30 mouse cellular contexts compared by ENCODE assay signal in the genomic region with DNA sequence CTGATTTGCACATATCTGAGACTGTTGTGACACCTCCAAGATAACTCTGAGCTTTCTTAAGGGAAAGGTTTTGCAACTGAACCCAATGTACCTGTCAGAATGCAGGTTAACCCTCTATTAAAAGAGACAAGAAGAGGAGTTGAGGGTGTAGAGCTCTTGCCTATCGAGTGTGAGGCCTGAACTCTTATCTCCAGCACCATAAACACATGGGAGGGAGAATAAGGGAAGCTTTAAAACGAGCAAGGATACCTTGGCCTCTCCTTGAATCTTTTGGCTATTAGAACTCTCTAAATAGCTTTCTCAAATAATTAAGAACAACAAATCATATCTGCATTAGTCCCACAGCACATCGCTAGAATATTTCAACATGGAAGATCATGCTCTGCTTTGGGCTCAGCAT.
A peak's percentile ranks its signal among the peaks of the same experiment; 100 is the strongest.
DNase-seq lines count a peak whose midpoint lies in the region; ATAC-seq lines count a peak whose summit lies in the region.
"Had no signal": no experiment of that assay in that cellular context is flagged by ENCODE, and none has a peak within 500 bp of the region (broad histone marks: within the 10 kb centered on the region; RNA-seq: fewer than 3 reads in every experiment).

No protein-coding gene starts in this region.

- H3K4me1 ChIP-seq in erythroblast, embryonic 14.5 days (ENCODE audit: control insufficient read depth), result peaks cover 60% of the 10 kb centered on the region
- H3K4me1 ChIP-seq: embryonic facial prominence, embryonic 13.5 days; forebrain, embryonic 12.5 days; forebrain, embryonic 15.5 days; intestine, embryonic 15.5 days had no signal

- no peaks in the 10 kb centered on the region for H3K9me3 ChIP-seq in erythroblast, embryonic 14.5 days (ENCODE audit: control insufficient read depth, low read length)
- H3K9me3 ChIP-seq: embryonic facial prominence, embryonic 10.5 days; embryonic facial prominence, embryonic 13.5 days; forebrain, embryonic 12.5 days; forebrain, embryonic 15.5 days; heart, embryonic 12.5 days; heart, embryonic 15.5 days; hindbrain, embryonic 10.5 days; hindbrain, embryonic 13.5 days; intestine, embryonic 15.5 days had no signal

- H3K4me3 ChIP-seq in erythroblast, embryonic 14.5 days (replicated peaks), result peak overlapping the region; percentile 50
- H3K4me3 ChIP-seq: embryonic facial prominence, embryonic 10.5 days; embryonic facial prominence, embryonic 13.5 days; forebrain, embryonic 12.5 days; forebrain, embryonic 15.5 days; gastrocnemius, adult 2 months; heart, embryonic 12.5 days; heart, embryonic 15.5 days; hindbrain, embryonic 10.5 days; hindbrain, embryonic 13.5 days; intestine, embryonic 15.5 days had no signal

- H3K36me3 ChIP-seq in erythroblast, embryonic 14.5 days (ENCODE audit: control insufficient read depth), result peaks cover 2% of the 10 kb centered on the region; the same call in 1 of the 2 replicates
- H3K36me3 ChIP-seq: forebrain, embryonic 12.5 days; forebrain, embryonic 15.5 days; hindbrain, embryonic 10.5 days; hindbrain, embryonic 13.5 days; intestine, embryonic 15.5 days had no signal

- H3K27me3 ChIP-seq in erythroblast, embryonic 14.5 days (ENCODE audit: control insufficient read depth), result peaks cover 3% of the 10 kb centered on the region; the same call in 1 of the 2 replicates
- H3K27me3 ChIP-seq: embryonic facial prominence, embryonic 13.5 days; forebrain, embryonic 12.5 days; forebrain, embryonic 15.5 days; heart, embryonic 12.5 days; heart, embryonic 15.5 days; hindbrain, embryonic 13.5 days; intestine, embryonic 15.5 days had no signal

- peak; percentile 16 for DNase-seq in spleen, adult 12 weeks (ENCODE audit: low spot score)
- no peak for DNase-seq in spleen, adult 18-20 months
- peak; percentile 93 for DNase-seq in c-Kit-positive CD71-positive TER-119-negative erythroid progenitor cells, embryonic 14.5 days (ENCODE audit: low read depth)
- no peak for DNase-seq in heart, adult 9 months (ENCODE audit: low spot score in 2 of 2)
- no peak for DNase-seq in testis, postnatal 14 days (ENCODE audit: low spot score)
- DNase-seq in layer of hippocampus, adult 9-10 months (ENCODE audit: low spot score), result no peak
- DNase-seq: adrenal gland, adult 2 months; adrenal gland, postnatal 14 days; cerebellum, adult 11-12 months; cerebellum, adult 8-10 months; cerebellum, postnatal 10 days; cerebellum, postnatal 36 days; embryo, embryonic 11 days; gastrocnemius, adult 2 months; gastrocnemius, postnatal 14 days; heart, adult 11 months; heart, postnatal 10 days; heart, postnatal 36 days had no signal

- ATAC-seq in erythroblast, adult 5-6 weeks (replicated peaks; ENCODE audit: low FRiP score, poor library complexity, severe bottlenecking), result no peak
- ATAC-seq: forebrain, embryonic 15.5 days; hindbrain, embryonic 16.5 days; intestine, embryonic 15.5 days had no signal

Comparison
In these comparisons a context has a peak if more than half of its experiments do, and no peak if none do; other contexts are left out.
1. DNase-seq: peak in spleen, adult 12 weeks (single experiment) and c-Kit-positive CD71-positive TER-119-negative erythroid progenitor cells, embryonic 14.5 days (single experiment); none in spleen, adult 18-20 months (0 of 2), heart, adult 9 months (0 of 2), testis, postnatal 14 days (single experiment) and layer of hippocampus, adult 9-10 months (single experiment).